Mouse (Mus musculus) hindbrain, embryonic 10.5 days (tissue): ENCODE results near the gene Rtl1. TPM values are rescaled to one million over a fixed set of nuclear protein-coding genes. Genes with fewer than 3 reads are reported as not detected.
A peak's percentile ranks its signal among the peaks of the same experiment; 100 is the strongest.

Experiments
- DNase-seq: peaks from one replicate; pipeline ENCODE4 v3.0.0-alpha.2; 2017; ENCODE audit warnings: low spot score
- H3K27ac ChIP-seq: fragments of 300-500 bp; sonication (generic); 2 replicates; pipeline ENCODE4 v1.5.1; 2016; ENCODE audit warnings: mild to moderate bottlenecking, moderate library complexity
- H3K27me3 ChIP-seq: fragments of 300-500 bp; sonication (generic); 2 replicates; pipeline ENCODE4 v1.6.1; 2016; ENCODE audit warnings: mild to moderate bottlenecking; ENCODE audit not compliant: poor library complexity, insufficient read depth, severe bottlenecking
- H3K36me3 ChIP-seq: fragments of 300-500 bp; sonication (generic); 2 replicates; pipeline ENCODE4 v1.6.1; 2016; ENCODE audit warnings: mild to moderate bottlenecking, moderate library complexity
- H3K4me1 ChIP-seq: fragments of 300-500 bp; sonication (generic); replicated peaks from 2 replicates; pipeline ENCODE4 v1.6.1; 2016; ENCODE audit warnings: mild to moderate bottlenecking
- H3K4me3 ChIP-seq: fragments of 300-500 bp; sonication (generic); 2 replicates; pipeline ENCODE4 v1.5.1; 2016; ENCODE audit warnings: mild to moderate bottlenecking, moderate library complexity
- H3K9me3 ChIP-seq: fragments of 300-500 bp; sonication (generic); 2 replicates; pipeline ENCODE4 v1.6.1; 2016; ENCODE audit warnings: mild to moderate bottlenecking, moderate library complexity
- WGBS: fragments of 180-500 bp; shearing (Covaris S2); methylation state at CpG from one replicate; pipeline ENCODE4 v1.1.7; 2016; 5-methylcytosine and 5-hydroxymethylcytosine counted together
- polyA plus RNA-seq: library from polyadenylated mRNA; unstranded; fragments of >200 nt; fragmentation: Nextera tagmentation; extraction: Ambion mirVana; gene quantifications from 2 replicates; pipeline ENCODE4 v1.2.1, GENCODE M21; 2016

The Rtl1 gene
- polyA plus RNA-seq, result 0.63 and 0.73 TPM in 2 replicates

DNA sequence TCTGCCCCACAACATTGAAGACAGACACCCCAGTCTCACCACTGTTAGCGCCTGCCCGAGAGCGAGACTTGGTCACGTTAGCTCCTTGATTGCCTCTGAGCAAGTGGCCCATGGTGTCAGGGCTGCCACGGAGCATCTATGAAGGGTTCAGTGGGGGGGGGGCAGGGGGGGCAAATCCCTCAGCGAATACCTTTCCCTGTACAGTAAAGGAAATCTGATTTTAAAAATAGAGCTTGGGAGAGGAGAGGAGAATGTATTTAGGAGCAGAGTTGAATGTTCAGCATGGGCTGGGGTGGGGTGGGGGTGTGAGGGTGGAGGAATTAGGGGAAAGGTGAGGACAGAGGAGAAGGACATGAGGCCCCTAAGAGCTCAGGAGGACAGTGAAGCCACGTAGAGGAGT lies at the start of gene Rtl1:
Gene Rtl1 (minus strand): TSS at position 101 of the 400 bp plus-strand sequence.
- H3K4me1 ChIP-seq, result peaks cover 9% of the 10 kb centered on the region
- peaks cover 61% of the 10 kb centered on the region for H3K36me3 ChIP-seq
- no peaks in the 10 kb centered on the region; the same call in 1 of the 2 replicates for H3K27me3 ChIP-seq
- WGBS, result 85% methylated on average over 7 of the region's 7 CpGs
- H3K9me3 ChIP-seq, result no peaks in the 10 kb centered on the region
- no peak for DNase-seq
- H3K4me3 ChIP-seq, result no peak within 1 kb of the TSS
- no peak within 1 kb of the TSS for H3K27ac ChIP-seq

- Histone ChIP-seq H3K27me3 (no peaks in the 10 kb centered on the region), H3K27ac (0 out of 2 replicates have a peak overlapping the region, but pooled peaks have one; percentile 23), H3K4me1 (peaks cover 28% of the 10 kb centered on the region), H3K4me3 (no peak overlapping the region), H3K36me3 (peaks cover 11% of the 10 kb centered on the region), H3K9me3 (no peaks in the 10 kb centered on the region)
- peak; percentile 50 for DNase-seq
- WGBS, result 9% methylated on average over 3 of the region's 3 CpGs
Measured at GRCm38 (mm10) chr12:109640560-109641167, 40.5 kb upstream of the Rtl1 start.

GRCm38 (mm10) chr12:109632035-109632434 lies 31.9 kb upstream of the Rtl1 start:
- Histone ChIP-seq H3K9me3 (no peaks in the 10 kb centered on the region), H3K27ac (peak overlapping the region; percentile 42; the same call in 1 of the 2 replicates), H3K4me1 (peaks cover 14% of the 10 kb centered on the region), H3K36me3 (peaks cover 17% of the 10 kb centered on the region), H3K4me3 (no peak overlapping the region), H3K27me3 (no peaks in the 10 kb centered on the region)
- DNase-seq, result no peak
- WGBS, result 39% methylated on average over 3 of the region's 3 CpGs

- no peaks in the 10 kb centered on the region for H3K27me3 ChIP-seq
- H3K9me3 ChIP-seq, result no peaks in the 10 kb centered on the region
- no peak overlapping the region for H3K4me3 ChIP-seq
- peaks cover 21% of the 10 kb centered on the region; the same call in 1 of the 2 replicates for H3K36me3 ChIP-seq
- 92% methylated on average over 1 of the region's 1 CpGs for WGBS
- no peak for DNase-seq
- H3K4me1 ChIP-seq, result peaks cover 14% of the 10 kb centered on the region
- H3K27ac ChIP-seq, result no peak overlapping the region
Measured at GRCm38 (mm10) chr12:109628887-109629286, 28.8 kb upstream of the Rtl1 start.

GRCm38 (mm10) chr12:109626910-109627309 lies 26.8 kb upstream of the Rtl1 start:
- Histone ChIP-seq H3K9me3 (no peaks in the 10 kb centered on the region), H3K36me3 (peaks cover 18% of the 10 kb centered on the region; the same call in 1 of the 2 replicates), H3K4me3 (no peak overlapping the region), H3K27ac (no peak overlapping the region), H3K4me1 (peaks cover 6% of the 10 kb centered on the region), H3K27me3 (no peaks in the 10 kb centered on the region)
- WGBS, result 86% methylated on average over 5 of the region's 5 CpGs
- no peak for DNase-seq

GRCm38 (mm10) chr12:109620196-109620595 lies 20.1 kb upstream of the Rtl1 start:
- 87% methylated on average over 3 of the region's 3 CpGs for WGBS
- peaks cover 36% of the 10 kb centered on the region for H3K36me3 ChIP-seq

DNA sequence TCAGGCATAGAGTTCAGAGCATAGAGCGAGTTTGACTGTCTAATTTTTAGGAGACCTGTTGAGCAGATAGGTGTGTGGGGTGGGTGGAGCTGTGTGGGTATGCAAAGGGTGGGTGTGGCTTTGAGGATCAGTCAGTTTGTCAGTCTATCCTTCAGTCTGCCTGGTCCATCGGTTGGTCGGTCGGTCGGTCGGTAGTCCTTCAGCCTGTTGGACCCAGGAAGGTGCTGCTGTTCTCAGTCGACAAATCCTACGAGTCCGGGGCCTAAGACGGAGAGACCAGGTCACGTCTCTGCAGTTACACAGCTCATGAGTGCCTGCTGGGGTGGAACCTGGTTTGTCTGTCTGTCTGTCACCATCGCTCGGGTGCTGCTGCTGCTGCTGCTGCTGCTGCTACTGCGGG lies 17.9 kb upstream of the Rtl1 start:
- WGBS, result 84% methylated on average over 14 of the region's 14 CpGs

More at GRCm38 (mm10) chr12:109620196-109620595, 20.1 kb upstream of the Rtl1 start:
- Histone ChIP-seq H3K4me3 (no peak overlapping the region), H3K9me3 (no peaks in the 10 kb centered on the region), H3K4me1 (peaks cover 21% of the 10 kb centered on the region), H3K27ac (no peak overlapping the region), H3K27me3 (no peaks in the 10 kb centered on the region)
- no peak for DNase-seq

DNA sequence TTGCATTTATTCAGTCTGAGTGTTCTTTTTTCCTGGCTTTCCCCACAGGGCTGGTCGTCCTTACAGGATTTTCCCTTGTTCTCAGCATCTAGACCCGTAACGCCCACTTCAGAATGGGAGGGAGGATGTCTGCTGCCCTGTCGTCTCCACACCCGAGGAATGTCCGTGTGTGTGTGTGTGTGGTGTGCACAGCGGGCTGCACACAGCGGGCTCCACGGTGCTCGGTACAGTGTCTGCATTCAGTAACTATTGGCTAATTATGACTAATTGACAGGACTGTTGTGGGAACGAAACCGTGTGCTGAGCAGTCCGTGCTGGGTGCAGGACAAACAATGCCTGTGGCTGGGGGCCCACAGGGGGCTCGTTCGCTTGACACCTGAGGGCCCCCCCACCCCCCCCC lies 17.0 kb upstream of the Rtl1 start:
- H3K27me3 ChIP-seq, result peaks cover 19% of the 10 kb centered on the region
- no peak overlapping the region for H3K27ac ChIP-seq
- H3K9me3 ChIP-seq, result peaks cover under 1% of the 10 kb centered on the region; the same call in 1 of the 2 replicates
- H3K4me3 ChIP-seq, result no peak overlapping the region
- no peak for DNase-seq
- WGBS, result 61% methylated on average over 15 of the region's 15 CpGs
- peaks cover 40% of the 10 kb centered on the region for H3K4me1 ChIP-seq
- H3K36me3 ChIP-seq, result peaks cover 58% of the 10 kb centered on the region

More for the DNA sequence above, 17.9 kb upstream of the Rtl1 start:
- DNase-seq, result no peak
- Histone ChIP-seq H3K27me3 (0 out of 2 replicates have a peak, but pooled peaks cover 10% of the 10 kb centered on the region), H3K36me3 (peaks cover 50% of the 10 kb centered on the region), H3K4me1 (peaks cover 32% of the 10 kb centered on the region), H3K4me3 (no peak overlapping the region), H3K27ac (0 out of 2 replicates have a peak overlapping the region, but pooled peaks have one; percentile 13), H3K9me3 (no peaks in the 10 kb centered on the region)

GRCm38 (mm10) chr12:109615371-109615770 lies 15.2 kb upstream of the Rtl1 start:
- WGBS, result 79% methylated on average over 8 of the region's 8 CpGs
- Histone ChIP-seq H3K9me3 (peaks cover 18% of the 10 kb centered on the region), H3K27ac (0 out of 2 replicates have a peak overlapping the region, but pooled peaks have one; percentile 9), H3K4me3 (no peak overlapping the region), H3K4me1 (peaks cover 44% of the 10 kb centered on the region), H3K36me3 (peaks cover 69% of the 10 kb centered on the region), H3K27me3 (peaks cover 24% of the 10 kb centered on the region)
- DNase-seq, result no peak

DNA sequence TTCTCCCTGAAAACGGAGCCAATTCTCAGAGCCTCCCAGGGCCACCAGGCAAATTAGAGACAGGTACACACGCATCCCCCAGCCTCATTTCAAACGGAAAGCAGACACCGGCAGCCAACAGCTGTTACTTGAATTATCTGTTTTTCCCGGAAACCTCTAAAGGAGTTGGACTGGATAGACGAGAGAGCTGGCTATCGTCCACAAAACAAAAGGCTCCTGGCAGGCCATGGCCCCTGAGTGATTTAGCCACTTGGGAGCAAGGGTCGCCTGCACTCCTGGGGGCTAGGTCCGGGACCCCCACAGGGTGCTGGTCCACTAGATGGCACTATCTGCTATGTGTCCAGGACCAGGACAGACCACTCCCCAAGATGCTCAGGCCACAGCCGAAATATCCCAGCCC lies 14.3 kb upstream of the Rtl1 start:
- peaks cover 44% of the 10 kb centered on the region for H3K4me1 ChIP-seq
- H3K9me3 ChIP-seq, result peaks cover 28% of the 10 kb centered on the region
- no peak overlapping the region for H3K4me3 ChIP-seq
- H3K27me3 ChIP-seq, result peaks cover 24% of the 10 kb centered on the region
- no peak overlapping the region for H3K27ac ChIP-seq
- WGBS, result 50% methylated on average over 10 of the region's 10 CpGs
- H3K36me3 ChIP-seq, result peaks cover 79% of the 10 kb centered on the region
- peak; percentile 20 for DNase-seq

GRCm38 (mm10) chr12:109612392-109613385 lies 12.6 kb upstream of the Rtl1 start:
- Histone ChIP-seq H3K36me3 (peaks cover 92% of the 10 kb centered on the region), H3K9me3 (peaks cover 30% of the 10 kb centered on the region), H3K4me1 (peaks cover 45% of the 10 kb centered on the region), H3K4me3 (peak overlapping the region; percentile 47), H3K27me3 (peaks cover 24% of the 10 kb centered on the region), H3K27ac (peak overlapping the region; percentile 69)
- 51% methylated on average over 34 of the region's 34 CpGs for WGBS
- peak; percentile 43 for DNase-seq

DNA sequence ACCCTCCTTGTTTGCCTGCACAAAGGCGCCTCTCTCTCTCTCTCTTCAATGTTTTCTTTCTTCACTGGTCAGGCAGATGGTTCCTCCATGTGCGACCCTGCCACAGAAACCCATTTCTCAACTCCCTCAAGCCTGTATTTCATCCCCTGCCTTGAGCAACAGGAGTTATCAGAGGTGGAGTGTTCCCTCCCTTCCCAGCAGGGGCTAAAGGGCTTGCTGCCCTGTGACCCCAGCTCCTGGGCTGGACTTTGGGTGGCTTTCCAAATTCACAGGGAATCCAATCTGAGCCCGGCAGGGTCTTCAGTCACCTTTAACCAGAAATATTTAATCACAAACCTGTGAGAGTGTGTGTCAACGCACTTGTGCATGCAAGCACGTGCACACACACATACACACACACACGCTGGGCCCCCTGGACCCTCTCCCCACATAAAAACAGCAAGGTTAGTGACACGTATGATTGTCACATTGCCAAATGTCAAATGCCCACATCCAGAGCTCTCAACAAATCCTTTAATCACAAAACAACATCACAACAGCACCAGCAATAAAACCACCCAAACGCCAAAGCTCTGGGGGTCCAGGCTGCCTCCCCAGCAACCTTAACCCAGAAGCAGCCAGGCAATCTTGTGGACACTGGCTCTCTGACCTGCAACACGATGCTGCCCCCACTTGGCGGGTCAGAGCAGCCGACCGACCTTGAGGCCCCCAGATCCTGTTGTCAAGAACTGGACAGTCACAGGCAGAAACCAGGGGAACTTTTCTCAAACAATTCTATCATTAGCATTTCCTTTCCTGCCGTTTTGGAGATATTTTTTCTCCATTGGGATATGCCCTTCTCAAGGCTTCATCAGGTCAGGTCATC lies 8.7 kb upstream of the Rtl1 start:
- H3K9me3 ChIP-seq, result peaks cover 30% of the 10 kb centered on the region
- H3K27ac ChIP-seq, result peak overlapping the region; percentile 51
- H3K27me3 ChIP-seq, result peaks cover 17% of the 10 kb centered on the region
- H3K4me3 ChIP-seq, result no peak overlapping the region
- H3K4me1 ChIP-seq, result peaks cover 57% of the 10 kb centered on the region
- DNase-seq, result peak; percentile 39
- WGBS, result 55% methylated on average over 13 of the region's 13 CpGs
- H3K36me3 ChIP-seq, result peaks cover 94% of the 10 kb centered on the region
